Mouse (Mus musculus): ENCODE data around the gene Pigq.

DNA sequence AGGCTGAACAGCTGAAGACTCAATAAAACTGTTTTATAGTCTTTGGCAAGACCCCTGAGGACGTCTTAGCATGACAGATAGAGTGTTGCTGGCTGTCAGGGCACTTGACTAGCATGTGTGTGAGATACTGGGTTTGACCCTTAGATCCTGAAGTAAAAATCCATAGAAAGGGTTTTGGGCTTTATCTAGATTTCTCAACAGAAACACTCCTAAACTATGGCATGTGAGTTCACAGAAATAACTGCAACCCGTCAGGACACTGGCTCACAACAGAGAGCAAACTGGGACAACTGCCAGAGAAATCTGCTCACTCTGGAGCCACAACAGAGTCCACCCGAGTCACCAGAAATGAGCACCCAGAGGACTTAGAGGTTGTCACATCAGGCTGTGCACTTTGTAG lies 22.9 kb upstream of the Pigq start:
- TF ChIP-seq TCF12 (IDR thresholded peaks at IDR 0.05; ENCODE audit: insufficient read depth, poor library complexity, severe bottlenecking) (no peak), POLR2A (IDR thresholded peaks at IDR 0.05; ENCODE audit: insufficient read length, low read depth) (no peak), MAX (IDR thresholded peaks at IDR 0.05; ENCODE audit: low read depth) (no peak), USF1 (IDR thresholded peaks at IDR 0.05; ENCODE audit: low read depth) (no peak), E2F4 (IDR thresholded peaks at IDR 0.05; ENCODE audit: insufficient read depth) (no peak), POLR2AphosphoS2 (IDR thresholded peaks at IDR 0.05; ENCODE audit: insufficient read length, low read depth) (no peak), MYOG (IDR thresholded peaks at IDR 0.05; ENCODE audit: control insufficient read depth in 1 of 3, insufficient read depth in 1 of 3, insufficient read length in 2 of 3, low read depth in 2 of 3) (no peak), CEBPB (IDR thresholded peaks at IDR 0.05; ENCODE audit: insufficient read depth, poor library complexity, severe bottlenecking) (no peak), SRF (IDR thresholded peaks at IDR 0.05; ENCODE audit: control insufficient read depth, insufficient read length, low read depth) (no peak), REST (IDR thresholded peaks at IDR 0.05; ENCODE audit: insufficient read depth, insufficient read length) (no peak)

Data from myocyte (in vitro differentiated cells).